Mouse (Mus musculus): Measurements from ENCODE around the gene 6330409D20Rik. TPM values are rescaled to one million over a fixed set of nuclear protein-coding genes. Genes with fewer than 3 reads are reported as not detected.

Gene 6330409D20Rik
- polyA plus RNA-seq, 1 experiment from 2014 or later: not detected

- Histone ChIP-seq H3K9ac (ENCODE audit: low read depth, low read length) (no peak overlapping the region), H3K4me1 (replicated peaks; ENCODE audit: control insufficient read depth, insufficient read depth, low read length) (0 out of 2 replicates have a peak, but pooled peaks cover 1% of the 10 kb centered on the region), H3K36me3 (ENCODE audit: control insufficient read depth, insufficient read depth, low read length) (peaks cover 56% of the 10 kb centered on the region), H3K4me2 (no peak overlapping the region), H3K4me3 (ENCODE audit: low read depth, low read length) (no peak overlapping the region), H3K27ac (ENCODE audit: low read depth, low read length) (no peak overlapping the region), H3K9me3 (ENCODE audit: control insufficient read depth, low read length) (no peaks in the 10 kb centered on the region), H3K27me3 (replicated peaks; ENCODE audit: control insufficient read depth, insufficient read depth, low read length) (no peaks in the 10 kb centered on the region)
- ATAC-seq (replicated peaks; ENCODE audit: low FRiP score) (no peak), DNase-seq (ENCODE audit: low spot score) (no peak)
- 85% methylated on average over 15 of the region's 15 CpGs for WGBS
Measured at GRCm38 (mm10) chr2:32684681-32685428, 56.0 kb downstream of the 6330409D20Rik start.

- H3K36me3 ChIP-seq (ENCODE audit: control insufficient read depth, insufficient read depth, low read length): peaks cover 56% of the 10 kb centered on the region
- H3K27ac ChIP-seq (ENCODE audit: low read depth, low read length): no peak overlapping the region
- WGBS: 93% methylated on average over 10 of the region's 10 CpGs
- no peaks in the 10 kb centered on the region for H3K9me3 ChIP-seq (ENCODE audit: control insufficient read depth, low read length)
- no peak for DNase-seq (ENCODE audit: low spot score)
- H3K4me1 ChIP-seq (replicated peaks; ENCODE audit: control insufficient read depth, insufficient read depth, low read length): 0 out of 2 replicates have a peak, but pooled peaks cover 2% of the 10 kb centered on the region
- ATAC-seq (replicated peaks; ENCODE audit: low FRiP score): no peak
- no peak overlapping the region for H3K9ac ChIP-seq (ENCODE audit: low read depth, low read length)
- H3K4me2 ChIP-seq: no peak overlapping the region
- no peak overlapping the region for H3K4me3 ChIP-seq (ENCODE audit: low read depth, low read length)
- H3K27me3 ChIP-seq (replicated peaks; ENCODE audit: control insufficient read depth, insufficient read depth, low read length): no peaks in the 10 kb centered on the region
Measured at GRCm38 (mm10) chr2:32683701-32684100, 57.1 kb downstream of the 6330409D20Rik start.

- 82% methylated on average over 14 of the region's 14 CpGs for WGBS
- no peak overlapping the region for H3K9ac ChIP-seq (ENCODE audit: low read depth, low read length)
- peaks cover 53% of the 10 kb centered on the region for H3K36me3 ChIP-seq (ENCODE audit: control insufficient read depth, insufficient read depth, low read length)
- H3K27me3 ChIP-seq (replicated peaks; ENCODE audit: control insufficient read depth, insufficient read depth, low read length): no peaks in the 10 kb centered on the region
- no peak for DNase-seq (ENCODE audit: low spot score)
- H3K4me3 ChIP-seq (ENCODE audit: low read depth, low read length): no peak overlapping the region
- no peaks in the 10 kb centered on the region for H3K9me3 ChIP-seq (ENCODE audit: control insufficient read depth, low read length)
- no peak overlapping the region for H3K27ac ChIP-seq (ENCODE audit: low read depth, low read length)
- H3K4me2 ChIP-seq: no peak overlapping the region
- H3K4me1 ChIP-seq (replicated peaks; ENCODE audit: control insufficient read depth, insufficient read depth, low read length): 0 out of 2 replicates have a peak, but pooled peaks cover 2% of the 10 kb centered on the region
- no peak for ATAC-seq (replicated peaks; ENCODE audit: low FRiP score)
Measured at GRCm38 (mm10) chr2:32682721-32683417, 57.9 kb downstream of the 6330409D20Rik start.

MicroRNAs encoded within 50 kb of the gene (microRNA counts, 519-probe panel; counts per million panel counts)
- microRNA mmu-miR-2861: not detected

Small RNAs within 50 kb of the gene (microRNA-seq; reads per million reads assigned to microRNA genes)
- gene Mir2861 (ENCODE audit: borderline number of aligned reads) (not detected), gene Mir3960 (ENCODE audit: borderline number of aligned reads) (not detected), gene Mir8093 (ENCODE audit: borderline number of aligned reads) (not detected)

Other genes starting within 250 kb of the 6330409D20Rik start
- gene Fam102a, start 205.7 kb downstream of the 6330409D20Rik start, polyA plus RNA-seq (2014; fragmentation: Nextera tagmentation; extraction: Ambion mirVana): 4.1 and 6.5 TPM in 2 replicates
- 100 and 109 TPM in 2 replicates for gene Dpm2, start 170.2 kb downstream of the 6330409D20Rik start, polyA plus RNA-seq (2014; fragmentation: Nextera tagmentation; extraction: Ambion mirVana)
- 0.48 TPM in 1 of 2 replicates, not detected in the other for gene Pip5kl1, start 166.2 kb downstream of the 6330409D20Rik start, polyA plus RNA-seq (2014; fragmentation: Nextera tagmentation; extraction: Ambion mirVana)
- not detected in 2 replicates for gene 9430097D07Rik, start 165.3 kb downstream of the 6330409D20Rik start, polyA plus RNA-seq (2014; fragmentation: Nextera tagmentation; extraction: Ambion mirVana)
- gene St6galnac4, start 153.9 kb downstream of the 6330409D20Rik start, polyA plus RNA-seq (2014; fragmentation: Nextera tagmentation; extraction: Ambion mirVana): 26.0 and 28.8 TPM in 2 replicates
- 9.6 and 10.6 TPM in 2 replicates for gene St6galnac6, start 141.3 kb downstream of the 6330409D20Rik start, polyA plus RNA-seq (2014; fragmentation: Nextera tagmentation; extraction: Ambion mirVana)
- 6.7 and 8.3 TPM in 2 replicates for gene Ak1, start 119.3 kb downstream of the 6330409D20Rik start, polyA plus RNA-seq (2014; fragmentation: Nextera tagmentation; extraction: Ambion mirVana)
- 39.2 and 40.1 TPM in 2 replicates for gene Eng, start 94.4 kb downstream of the 6330409D20Rik start, polyA plus RNA-seq (2014; fragmentation: Nextera tagmentation; extraction: Ambion mirVana)
- 46.2 and 47.1 TPM in 2 replicates for gene Fpgs, start 36.9 kb downstream of the 6330409D20Rik start, polyA plus RNA-seq (2014; fragmentation: Nextera tagmentation; extraction: Ambion mirVana)
- 83.4 and 84.5 TPM in 2 replicates for gene Cdk9, start 27.9 kb downstream of the 6330409D20Rik start, polyA plus RNA-seq (2014; fragmentation: Nextera tagmentation; extraction: Ambion mirVana)
- 13.4 and 14.2 TPM in 2 replicates for gene Sh2d3c, start 20.0 kb downstream of the 6330409D20Rik start, polyA plus RNA-seq (2014; fragmentation: Nextera tagmentation; extraction: Ambion mirVana)
- gene Tor2a, start 16.2 kb upstream of the 6330409D20Rik start, polyA plus RNA-seq (2014; fragmentation: Nextera tagmentation; extraction: Ambion mirVana): 57.2 and 60.5 TPM in 2 replicates
- 0.30 and 0.31 TPM in 2 replicates for gene Ttc16, start 34.6 kb upstream of the 6330409D20Rik start, polyA plus RNA-seq (2014; fragmentation: Nextera tagmentation; extraction: Ambion mirVana)
- 4.9 and 5.8 TPM in 2 replicates for gene Ptrh1, start 34.8 kb upstream of the 6330409D20Rik start, polyA plus RNA-seq (2014; fragmentation: Nextera tagmentation; extraction: Ambion mirVana)
- 0.30 and 0.79 TPM in 2 replicates for gene Cfap157, start 43.4 kb upstream of the 6330409D20Rik start, polyA plus RNA-seq (2014; fragmentation: Nextera tagmentation; extraction: Ambion mirVana)
- 11.8 and 12.0 TPM in 2 replicates for gene Stxbp1, start 106.2 kb upstream of the 6330409D20Rik start, polyA plus RNA-seq (2014; fragmentation: Nextera tagmentation; extraction: Ambion mirVana)
- 11.1 and 11.9 TPM in 2 replicates for gene Fam129b, start 135.1 kb upstream of the 6330409D20Rik start, polyA plus RNA-seq (2014; fragmentation: Nextera tagmentation; extraction: Ambion mirVana)
- gene Rpl12, start 220.5 kb upstream of the 6330409D20Rik start, polyA plus RNA-seq (2014; fragmentation: Nextera tagmentation; extraction: Ambion mirVana): 276 and 295 TPM in 2 replicates
- gene Lrsam1, start 220.6 kb upstream of the 6330409D20Rik start, polyA plus RNA-seq (2014; fragmentation: Nextera tagmentation; extraction: Ambion mirVana): 6.1 and 6.7 TPM in 2 replicates
- 15.0 TPM in 2 replicates for gene Slc2a8, start 241.1 kb upstream of the 6330409D20Rik start, polyA plus RNA-seq (2014; fragmentation: Nextera tagmentation; extraction: Ambion mirVana)